Mouse (Mus musculus) hindbrain, embryonic 11.5 days (tissue): ENCODE data around the gene Prss21. TPM values are rescaled to one million over a fixed set of nuclear protein-coding genes. Genes with fewer than 3 reads are reported as not detected.
"Not testable (repeated sequence)": the region's sequence is repeated elsewhere in the genome, so short reads cannot be mapped to it uniquely, and the experiment has no call there.

ENCODE experiments used
- ATAC-seq: fragments of 200-750 bp; cut with Nextera tagmentation; 2 replicates; pipeline ENCODE4 v1.8.0; 2017; ENCODE audit warnings: mild to moderate bottlenecking, moderate TSS enrichment, moderate library complexity; ENCODE audit not compliant: low FRiP score
- DNase-seq: peaks from one replicate; pipeline ENCODE4 v3.0.0-alpha.2; 2015; ENCODE audit warnings: low spot score
- H3K27ac ChIP-seq: fragments of 300-500 bp; sonication (generic); 2 replicates; pipeline ENCODE4 v1.5.1; 2014; ENCODE audit warnings: mild to moderate bottlenecking, low read depth, low read length
- H3K27me3 ChIP-seq: fragments of 300-500 bp; sonication (generic); 2 replicates; pipeline ENCODE4 v1.6.1; 2014; ENCODE audit warnings: mild to moderate bottlenecking, low read length, moderate library complexity, mixed read lengths; ENCODE audit not compliant: control insufficient read depth, insufficient read depth
- H3K36me3 ChIP-seq: fragments of 300-500 bp; sonication (generic); 2 replicates; pipeline ENCODE4 v1.6.1; 2014; ENCODE audit warnings: mild to moderate bottlenecking, low read length, moderate library complexity, mixed read lengths; ENCODE audit not compliant: control insufficient read depth, insufficient read depth
- H3K4me1 ChIP-seq: fragments of 300-500 bp; sonication (generic); replicated peaks from 2 replicates; pipeline ENCODE4 v1.6.1; 2014; ENCODE audit warnings: low read length, mixed read lengths; ENCODE audit not compliant: control insufficient read depth, insufficient read depth
- H3K4me2 ChIP-seq: fragments of 300-500 bp; sonication (generic); replicated peaks from 2 replicates; pipeline ENCODE4 v1.6.1; 2014; ENCODE audit warnings: mild to moderate bottlenecking, low read depth, low read length
- H3K4me3 ChIP-seq: fragments of 300-500 bp; sonication (generic); 2 replicates; pipeline ENCODE4 v1.5.1; 2014; ENCODE audit warnings: low read depth, low read length
- H3K9ac ChIP-seq: fragments of 300-500 bp; sonication (generic); 2 replicates; pipeline ENCODE4 v1.6.1; 2014; ENCODE audit warnings: low read depth, low read length
- H3K9me3 ChIP-seq: fragments of 300-500 bp; sonication (generic); 2 replicates; pipeline ENCODE4 v1.6.1; 2016; ENCODE audit warnings: low read length; ENCODE audit not compliant: control insufficient read depth
- WGBS: fragments of 180-500 bp; shearing (Covaris S2); extraction: QIAGEN DNeasy Blood & Tissue Kit; methylation state at CpG from one replicate; pipeline ENCODE4 v1.1.7; 2014; 5-methylcytosine and 5-hydroxymethylcytosine counted together
- polyA plus RNA-seq: library from polyadenylated mRNA; unstranded; fragments of >200 nt; fragmentation: Nextera tagmentation; extraction: Ambion mirVana; gene quantifications from 2 replicates; pipeline ENCODE4 v1.2.1, GENCODE M21; 2014

Prss21 gene
- polyA plus RNA-seq, 1 experiment from 2014 or later = not detected

- no peak for DNase-seq
- H3K4me3 ChIP-seq = no peak overlapping the region
- H3K9me3 ChIP-seq = no peaks in the 10 kb centered on the region
- no peaks in the 10 kb centered on the region for H3K4me1 ChIP-seq
- no peak overlapping the region for H3K4me2 ChIP-seq
- no peaks in the 10 kb centered on the region for H3K36me3 ChIP-seq
- H3K9ac ChIP-seq = no peak overlapping the region
- no peak overlapping the region for H3K27ac ChIP-seq
- WGBS = 86% methylated on average over 2 of the region's 2 CpGs
- H3K27me3 ChIP-seq = no peaks in the 10 kb centered on the region
- no peak for ATAC-seq
These were observed 9.3 kb downstream of the Prss21 start for GRCm38 (mm10) chr17:23877166-23877565.

- WGBS = 73% methylated on average over 4 of the region's 4 CpGs
- not testable (repeated sequence) for H3K4me2 ChIP-seq, H3K36me3 ChIP-seq, H3K9me3 ChIP-seq, H3K27me3 ChIP-seq, H3K4me1 ChIP-seq, DNase-seq, H3K27ac ChIP-seq, ATAC-seq, H3K4me3 ChIP-seq, H3K9ac ChIP-seq
These were observed 12.7 kb downstream of the Prss21 start, which contains the start of the genes Dcpp1 and Dcpp2 for GRCm38 (mm10) chr17:23880576-23880975. Gene Dcpp1, plus strand, starts transcription at chr17:23880876. Gene Dcpp2, plus strand, starts transcription at chr17:23880880.

- not testable (repeated sequence) for H3K27ac ChIP-seq, DNase-seq, ATAC-seq, H3K9ac ChIP-seq, H3K4me2 ChIP-seq, H3K4me1 ChIP-seq, H3K9me3 ChIP-seq, H3K27me3 ChIP-seq, H3K4me3 ChIP-seq, H3K36me3 ChIP-seq
- WGBS = 71% methylated on average over 4 of the region's 4 CpGs
These were observed 49.3 kb downstream of the Prss21 start, which contains the start of gene Dcpp3 for GRCm38 (mm10) chr17:23917158-23917557. Gene Dcpp3, plus strand, starts transcription at chr17:23917458.

Other genes starting within 250 kb of the Prss21 start
- 0.82 and 0.99 TPM in 2 replicates for gene Mmp25, start 222.8 kb upstream of the Prss21 start, polyA plus RNA-seq
- 0.15 and 0.79 TPM in 2 replicates for gene Bicdl2, start 207.6 kb upstream of the Prss21 start, polyA plus RNA-seq
- gene Hcfc1r1, start 194.5 kb upstream of the Prss21 start, polyA plus RNA-seq = 49.7 and 52.5 TPM in 2 replicates
- 56.6 and 56.8 TPM in 2 replicates for gene Thoc6, start 194.2 kb upstream of the Prss21 start, polyA plus RNA-seq
- gene Tnfrsf12a, start 190.6 kb upstream of the Prss21 start, polyA plus RNA-seq = 1.2 and 3.3 TPM in 2 replicates
- gene Cldn6, start 188.8 kb upstream of the Prss21 start, polyA plus RNA-seq = 12.8 and 18.1 TPM in 2 replicates
- gene Cldn9, start 184.0 kb upstream of the Prss21 start, polyA plus RNA-seq = 4.1 and 6.5 TPM in 2 replicates
- 0.08 TPM in 1 of 2 replicates, not detected in the other for gene 1520401A03Rik, start 145.3 kb upstream of the Prss21 start, polyA plus RNA-seq
- gene Pkmyt1, start 141.7 kb upstream of the Prss21 start, polyA plus RNA-seq = 30.2 and 31.3 TPM in 2 replicates
- 28.0 and 28.9 TPM in 2 replicates for gene Paqr4, start 127.2 kb upstream of the Prss21 start, polyA plus RNA-seq
- 2.0 and 2.6 TPM in 2 replicates for gene Kremen2, start 122.2 kb upstream of the Prss21 start, polyA plus RNA-seq
- gene Flywch1, start 96.5 kb upstream of the Prss21 start, polyA plus RNA-seq = 127 and 135 TPM in 2 replicates
- gene Flywch2, start 82.0 kb upstream of the Prss21 start, polyA plus RNA-seq = 27.7 and 30.5 TPM in 2 replicates
- gene Srrm2, start 77.5 kb upstream of the Prss21 start, polyA plus RNA-seq = 427 and 573 TPM in 2 replicates
- gene Elob, start 38.9 kb upstream of the Prss21 start, polyA plus RNA-seq = 1,090 and 1,145 TPM in 2 replicates
- 0.14 TPM in 1 of 2 replicates, not detected in the other for gene Prss33, start 32.0 kb upstream of the Prss21 start, polyA plus RNA-seq
- gene Prss32, start 24.2 kb upstream of the Prss21 start, polyA plus RNA-seq = not detected in 2 replicates
- gene Prss41, start 23.9 kb upstream of the Prss21 start, polyA plus RNA-seq = 0.92 and 1.6 TPM in 2 replicates
- not detected in 2 replicates for gene Dcpp1, start 12.8 kb downstream of the Prss21 start, polyA plus RNA-seq
- not detected in 2 replicates for gene Dcpp2, start 12.8 kb downstream of the Prss21 start, polyA plus RNA-seq
- gene Dcpp3, start 49.4 kb downstream of the Prss21 start, polyA plus RNA-seq = not detected in 2 replicates
- gene Sbp, start 73.6 kb downstream of the Prss21 start, polyA plus RNA-seq = not detected in 2 replicates
- gene Sbpl, start 87.2 kb downstream of the Prss21 start, polyA plus RNA-seq = not detected in 2 replicates
- not detected in 2 replicates for gene Prss30, start 112.5 kb downstream of the Prss21 start, polyA plus RNA-seq
- gene Prss22, start 130.0 kb downstream of the Prss21 start, polyA plus RNA-seq = 0.25 and 0.51 TPM in 2 replicates
- gene Prss27, start 170.1 kb downstream of the Prss21 start, polyA plus RNA-seq = 0.19 TPM in 1 of 2 replicates, not detected in the other
- gene Kctd5, start 205.4 kb downstream of the Prss21 start, polyA plus RNA-seq = 79.8 and 87.2 TPM in 2 replicates